Mouse (Mus musculus) c-Kit-positive CD71-positive TER-119-positive erythroid progenitor cells, embryonic 14.5 days (primary cell): ENCODE results near the gene Snrnp40.

Source experiments
- DNase-seq: peaks from one replicate; pipeline ENCODE4 v3.0.0-alpha.2; 2013; ENCODE audit warnings: low spot score

Snrnp40 gene

GRCm38 (mm10) chr4:130380418-130380817, 20.5 kb downstream of the Snrnp40 start:
- no peak for DNase-seq

DNA sequence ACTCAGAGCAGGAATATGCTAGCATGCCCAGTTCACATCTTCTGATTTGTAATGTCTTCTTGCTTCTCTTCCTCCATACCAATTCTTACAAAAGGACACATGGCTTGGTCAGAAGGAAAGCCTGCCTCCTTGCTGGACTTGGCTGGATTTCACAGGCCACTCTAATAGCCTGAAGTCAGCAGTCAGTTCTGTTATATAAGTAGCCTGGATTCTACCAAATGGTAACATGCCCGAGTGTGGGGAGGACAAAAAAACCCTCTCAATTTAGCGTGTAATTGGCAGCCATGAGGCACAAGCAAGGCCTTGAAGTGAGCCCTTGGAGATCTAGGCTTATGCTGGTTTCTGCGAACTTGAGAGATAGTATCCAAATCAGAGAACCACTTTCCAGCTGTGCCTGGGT, 27.3 kb downstream of the Snrnp40 start:
- no peak for DNase-seq

DNA sequence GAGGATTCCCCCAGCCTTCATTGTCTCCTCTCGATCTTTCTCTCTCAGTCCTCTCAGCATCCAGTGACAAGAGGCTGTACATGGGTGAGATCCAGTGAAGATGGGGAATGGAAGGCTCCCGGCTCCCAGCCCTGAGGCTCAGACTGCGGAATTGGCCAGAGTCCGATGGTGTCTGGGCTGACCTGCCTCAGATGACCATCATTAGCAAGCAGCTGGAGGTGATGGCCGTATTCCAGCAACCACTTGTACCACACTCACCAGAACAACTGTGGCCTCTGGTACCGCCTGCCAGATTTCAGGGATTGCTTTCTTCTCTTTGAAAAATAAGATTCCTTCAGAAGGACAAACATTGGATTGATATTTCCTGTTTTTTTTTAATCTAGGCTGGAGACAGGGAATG, 29.6 kb downstream of the Snrnp40 start:
- no peak for DNase-seq

GRCm38 (mm10) chr4:130389927-130390326, 30.0 kb downstream of the Snrnp40 start:
- DNase-seq, result no peak

DNA sequence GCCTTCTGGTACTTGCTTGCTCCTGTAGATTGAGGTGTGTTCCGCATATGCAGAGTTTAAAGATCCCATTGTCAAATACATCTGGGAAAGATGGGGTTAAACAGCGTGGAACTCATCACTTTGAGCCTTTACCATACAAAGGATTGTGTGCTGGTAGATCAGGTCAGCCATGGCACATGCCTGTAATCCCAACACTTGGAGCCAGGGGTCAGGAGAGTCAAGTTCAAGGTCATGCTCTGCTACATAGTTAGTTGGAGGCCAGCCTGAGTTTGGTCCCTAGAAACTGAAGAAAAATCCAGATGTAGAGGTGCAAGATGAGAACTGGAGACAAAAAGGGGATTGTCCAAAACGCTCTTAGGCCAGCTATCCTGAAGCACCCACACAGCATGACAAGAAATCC, 31.3 kb downstream of the Snrnp40 start:
- no peak for DNase-seq
